Mouse (Mus musculus) hindbrain, embryonic 14.5 days (tissue): ENCODE measurements at regions not wholly inside any gene's neighbourhood (a gene's known extent, or its start where the extent isn't known, plus 50 kb on each side); places are given as distances from the start of the nearest gene placed in this dataset.

Experiments used
- ATAC-seq: fragments of 200-750 bp; cut with Nextera tagmentation; 2 replicates; pipeline ENCODE4 v1.8.0; 2017; ENCODE audit warnings: moderate number of reproducible peaks, mild to moderate bottlenecking, moderate TSS enrichment, moderate library complexity; ENCODE audit not compliant: low FRiP score
- DNase-seq: peaks from one replicate; pipeline ENCODE4 v3.0.0-alpha.2; 2015; ENCODE audit warnings: low spot score
- H3K27ac ChIP-seq: fragments of 300-500 bp; sonication (generic); 2 replicates; pipeline ENCODE4 v1.5.1; 2014; ENCODE audit warnings: mild to moderate bottlenecking, moderate library complexity
- H3K27me3 ChIP-seq: fragments of 300-500 bp; sonication (generic); 2 replicates; pipeline ENCODE4 v1.6.1; 2014; ENCODE audit warnings: mild to moderate bottlenecking, low read length, mixed read lengths; ENCODE audit not compliant: control insufficient read depth, insufficient read depth
- H3K36me3 ChIP-seq: fragments of 300-500 bp; sonication (generic); replicated peaks from 2 replicates; pipeline ENCODE4 v1.6.1; 2014; ENCODE audit not compliant: control insufficient read depth, insufficient read depth
- H3K4me1 ChIP-seq: fragments of 300-500 bp; sonication (generic); replicated peaks from 2 replicates; pipeline ENCODE4 v1.6.1; 2014; ENCODE audit warnings: antibody characterized with exemption, low read length, mixed read lengths; ENCODE audit not compliant: control insufficient read depth, insufficient read depth
- H3K4me2 ChIP-seq: fragments of 300-500 bp; sonication (generic); replicated peaks from 2 replicates; pipeline ENCODE4 v1.6.1; 2014; ENCODE audit warnings: mild to moderate bottlenecking, moderate library complexity
- H3K4me3 ChIP-seq: fragments of 300-500 bp; sonication (generic); replicated peaks from 2 replicates; pipeline ENCODE4 v1.5.1; 2014; ENCODE audit warnings: mild to moderate bottlenecking, low read length
- H3K9ac ChIP-seq: fragments of 300-500 bp; sonication (generic); 2 replicates; pipeline ENCODE4 v1.6.1; 2014
- H3K9me3 ChIP-seq: fragments of 300-500 bp; sonication (generic); 2 replicates; pipeline ENCODE4 v1.6.1; 2016; ENCODE audit warnings: low read length; ENCODE audit not compliant: control insufficient read depth
- WGBS: fragments of 180-500 bp; shearing (Covaris S2); extraction: QIAGEN DNeasy Blood & Tissue Kit; methylation state at CpG from one replicate; pipeline ENCODE4 v1.1.7; 2014; 5-methylcytosine and 5-hydroxymethylcytosine counted together

DNA sequence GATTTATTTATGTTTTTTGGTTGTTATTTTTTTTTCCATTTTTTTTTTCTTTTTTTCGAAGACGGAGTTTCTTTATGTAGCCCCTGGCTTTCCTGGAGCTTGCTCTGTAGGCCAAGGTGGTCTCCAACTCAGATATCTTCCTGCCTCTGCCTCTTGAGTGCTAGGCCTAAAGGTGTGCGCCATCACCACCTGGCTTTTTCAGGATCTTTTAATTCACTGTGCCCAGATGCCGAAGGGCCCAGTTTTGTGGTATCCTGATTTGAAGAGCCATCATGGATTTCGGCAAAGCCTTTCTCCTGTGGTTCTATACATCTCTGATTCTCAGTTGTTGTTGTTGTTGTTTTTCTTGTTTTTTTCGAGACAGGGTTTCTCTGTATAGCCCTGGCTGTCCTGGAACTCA is 72.3 kb upstream of the Nek6 start:
- Histone ChIP-seq H3K4me1 (no peaks in the 10 kb centered on the region), H3K4me2 (no peak overlapping the region), H3K27ac (no peak overlapping the region), H3K9ac (no peak overlapping the region), H3K9me3 (no peaks in the 10 kb centered on the region), H3K4me3 (no peak overlapping the region), H3K27me3 (no peaks in the 10 kb centered on the region), H3K36me3 (no peaks in the 10 kb centered on the region)
- WGBS: 96% methylated on average over 6 of the region's 6 CpGs
- ATAC-seq (no peak), DNase-seq (no peak)

DNA sequence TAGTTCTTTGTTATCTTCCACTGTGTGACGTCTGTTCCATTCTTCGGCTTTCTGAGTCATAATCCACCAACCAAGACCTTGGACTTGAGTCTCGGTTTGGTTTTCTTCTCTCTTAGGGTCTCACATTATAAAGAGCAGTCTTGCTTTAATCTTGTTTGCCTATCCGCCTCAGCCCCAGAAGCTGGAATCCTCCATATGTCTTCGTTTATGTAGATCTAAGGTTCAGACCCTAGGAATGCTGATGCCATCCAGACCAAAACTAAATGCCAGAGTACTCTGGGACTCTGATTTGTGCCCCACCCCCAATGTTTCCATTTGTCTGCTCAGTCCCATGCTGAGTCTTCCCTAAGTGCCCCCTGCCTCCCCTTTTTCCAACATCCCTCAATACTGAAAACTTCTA is 71.5 kb upstream of the Nek6 start:
- Histone ChIP-seq H3K27ac (no peak overlapping the region), H3K4me2 (no peak overlapping the region), H3K9me3 (no peaks in the 10 kb centered on the region), H3K36me3 (no peaks in the 10 kb centered on the region), H3K4me3 (no peak overlapping the region), H3K4me1 (no peaks in the 10 kb centered on the region), H3K27me3 (no peaks in the 10 kb centered on the region), H3K9ac (no peak overlapping the region)
- 85% methylated on average over 5 of the region's 5 CpGs for WGBS
- DNase-seq: no peak
- ATAC-seq: no peak

DNA sequence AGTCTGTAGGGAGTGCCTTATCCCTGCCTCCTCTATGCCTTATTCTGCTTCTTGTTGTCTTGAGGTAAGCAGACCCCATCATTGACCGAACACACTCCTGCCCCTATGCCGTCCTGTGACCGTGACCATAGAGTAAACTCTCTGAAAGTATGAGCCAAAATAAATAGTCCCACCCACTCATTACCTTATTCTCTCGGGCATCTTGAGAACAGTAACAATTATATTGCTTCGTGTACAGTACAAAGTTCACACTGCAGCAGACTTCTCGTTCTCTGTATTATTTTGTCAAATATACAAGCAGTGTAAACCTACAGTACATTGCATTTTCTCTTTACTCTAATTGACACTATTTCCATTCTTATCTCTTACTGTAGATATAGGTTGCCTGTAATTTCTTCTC is 62.4 kb upstream of the Nek6 start:
- ATAC-seq (no peak), DNase-seq (no peak)
- 89% methylated on average over 6 of the region's 6 CpGs for WGBS
- H3K4me1 ChIP-seq: no peaks in the 10 kb centered on the region
- H3K9ac ChIP-seq: no peak overlapping the region
- no peak overlapping the region for H3K4me2 ChIP-seq
- H3K36me3 ChIP-seq: no peaks in the 10 kb centered on the region
- no peak overlapping the region for H3K27ac ChIP-seq
- H3K4me3 ChIP-seq: no peak overlapping the region
- no peaks in the 10 kb centered on the region for H3K27me3 ChIP-seq
- H3K9me3 ChIP-seq: no peaks in the 10 kb centered on the region

DNA sequence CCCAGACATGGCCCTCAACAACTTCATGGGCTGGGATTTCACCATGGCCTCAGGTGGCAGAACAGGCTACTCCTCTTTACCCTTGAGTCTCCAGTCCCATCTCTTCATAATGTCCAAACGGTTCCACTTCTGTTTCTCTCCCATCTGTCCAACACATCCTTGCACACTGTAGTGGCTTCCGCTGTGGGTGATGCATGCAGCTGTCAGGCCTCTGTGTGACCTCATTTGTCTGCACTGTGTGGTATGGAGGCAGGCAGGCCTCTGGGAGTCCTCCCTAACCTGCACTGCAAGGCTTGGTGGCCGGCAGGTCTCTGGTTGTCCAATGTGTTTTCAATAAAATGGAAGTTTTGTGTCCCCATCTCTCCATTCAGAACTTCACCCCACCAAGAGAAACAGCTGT is 54.9 kb upstream of the Nek6 start:
- no peak for ATAC-seq

DNA sequence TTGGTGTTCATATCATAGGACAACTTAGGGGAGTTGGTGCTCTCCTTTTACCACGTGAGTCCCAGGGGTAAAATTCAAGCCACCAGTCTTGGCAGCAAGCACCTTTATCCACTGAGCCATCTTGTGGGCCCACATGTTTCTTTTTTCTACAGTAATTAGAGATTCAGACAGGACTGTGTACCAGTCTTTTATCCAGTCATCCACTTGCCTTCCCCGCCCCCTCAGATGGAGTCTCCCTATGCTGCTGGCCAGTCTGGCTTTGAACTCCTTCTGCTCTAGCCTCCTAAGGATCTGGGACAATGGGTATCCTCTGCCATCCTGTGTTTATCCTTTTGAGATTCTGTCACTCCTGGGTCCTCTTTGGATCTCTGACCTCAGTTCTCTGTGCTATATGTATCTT is 51.1 kb upstream of the Nek6 start:
- Histone ChIP-seq H3K36me3 (no peaks in the 10 kb centered on the region), H3K9me3 (no peaks in the 10 kb centered on the region), H3K4me3 (no peak overlapping the region), H3K27ac (0 out of 2 replicates have a peak overlapping the region, but pooled peaks have one; percentile 11), H3K9ac (no peak overlapping the region), H3K27me3 (no peaks in the 10 kb centered on the region), H3K4me2 (no peak overlapping the region), H3K4me1 (peaks cover 4% of the 10 kb centered on the region)
- WGBS: 78% methylated on average over 2 of the region's 2 CpGs
- DNase-seq: no peak
- peak; percentile 34; the same call in 1 of the 2 replicates for ATAC-seq

More for the DNA sequence above, 54.9 kb upstream of the Nek6 start:
- Histone ChIP-seq H3K4me1 (peaks cover 4% of the 10 kb centered on the region; the same call in 1 of the 2 replicates), H3K4me3 (no peak overlapping the region), H3K36me3 (no peaks in the 10 kb centered on the region), H3K9ac (no peak overlapping the region), H3K27ac (no peak overlapping the region), H3K9me3 (no peaks in the 10 kb centered on the region), H3K4me2 (no peak overlapping the region), H3K27me3 (no peaks in the 10 kb centered on the region)
- DNase-seq: no peak
- WGBS: 91% methylated on average over 3 of the region's 3 CpGs

DNA sequence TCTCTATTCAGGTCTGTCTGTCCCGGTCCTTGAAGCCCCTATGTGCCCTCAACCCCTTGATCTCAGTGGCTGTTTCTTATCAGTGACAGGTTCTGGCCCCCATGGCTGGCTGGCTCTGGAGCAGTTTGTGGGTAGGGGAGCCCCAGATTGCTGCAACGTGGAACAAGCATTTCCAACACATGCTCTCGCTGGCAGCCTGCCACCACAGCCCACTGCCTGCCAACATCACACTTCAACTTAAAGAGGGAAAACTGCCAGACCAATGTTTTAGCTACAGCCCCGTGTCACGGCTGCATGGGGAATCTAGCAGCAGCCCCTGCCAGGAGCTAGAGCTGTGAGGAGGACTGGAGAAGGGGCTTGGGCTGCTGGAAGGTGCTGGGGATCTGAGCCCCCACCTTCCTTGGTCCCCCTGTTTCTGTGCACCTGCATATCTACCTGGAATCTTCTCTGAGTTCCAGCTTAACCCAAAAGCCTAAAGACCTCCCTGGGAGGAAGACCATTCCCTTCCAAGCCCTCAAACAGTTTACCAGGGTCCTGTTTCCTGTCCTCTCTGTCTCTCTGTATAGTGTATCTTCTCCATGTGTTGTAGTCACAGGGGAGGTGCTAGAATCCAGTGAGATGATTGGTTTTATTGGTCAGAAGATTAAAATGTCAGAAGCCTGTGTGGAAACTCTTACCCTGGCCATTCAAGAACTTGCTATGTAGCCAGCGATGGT is 50.5 kb upstream of the Nek6 start:
- Histone ChIP-seq H3K4me2 (no peak overlapping the region), H3K4me1 (peaks cover 4% of the 10 kb centered on the region), H3K27ac (0 out of 2 replicates have a peak overlapping the region, but pooled peaks have one; percentile 11), H3K9me3 (no peaks in the 10 kb centered on the region), H3K27me3 (no peaks in the 10 kb centered on the region), H3K36me3 (no peaks in the 10 kb centered on the region), H3K9ac (no peak overlapping the region), H3K4me3 (no peak overlapping the region)
- 55% methylated on average over 6 of the region's 6 CpGs for WGBS
- ATAC-seq (peak; percentile 66; the same call in 1 of the 2 replicates), DNase-seq (peak; percentile 86)
